Mouse (Mus musculus) bone marrow, adult 2 months (tissue): Measurements from ENCODE around the gene Pigf.

Experiments
- CTCF ChIP-seq: fragments of 200-500 bp; IDR thresholded peaks from 2 replicates; pipeline ENCODE4 v1.5.1; 2011; ENCODE audit warnings: low read length, control low read depth; ENCODE audit not compliant: control insufficient read depth, insufficient read depth
- POLR2A ChIP-seq: fragments of 200-500 bp; IDR thresholded peaks from 2 replicates; pipeline ENCODE4 v1.6.1; 2011; ENCODE audit warnings: low read depth, mild to moderate bottlenecking, control low read depth, low read length, borderline replicate concordance; ENCODE audit not compliant: control insufficient read depth

DNA sequence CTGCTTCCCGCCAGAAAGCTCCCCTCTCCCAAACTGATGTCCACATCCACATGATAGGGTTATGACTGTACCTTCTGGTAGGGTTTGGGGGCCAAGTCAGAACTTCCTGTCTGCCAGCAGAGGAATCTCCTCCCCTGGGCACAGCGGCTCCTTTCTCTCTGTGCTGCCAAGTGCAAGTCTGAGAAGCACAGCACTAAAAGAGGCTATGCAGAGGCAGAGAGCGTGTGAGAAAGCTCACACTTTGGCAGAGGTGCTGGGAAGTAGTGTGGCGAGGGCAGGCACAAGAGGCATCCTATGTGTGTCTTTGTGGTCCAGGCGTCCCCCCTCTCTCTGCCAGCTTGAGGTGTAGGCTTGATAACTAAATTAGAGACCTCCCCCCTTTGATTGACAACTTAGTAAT, 54.2 kb downstream of the Pigf start:
- TF ChIP-seq CTCF (no peak), POLR2A (no peak)
